Mouse (Mus musculus) thymus, adult 2 months (tissue): Measurements from ENCODE around the gene Fam53b.

Experiments
- CTCF ChIP-seq: fragments of 200-500 bp; IDR thresholded peaks from 2 replicates; pipeline ENCODE4 v1.5.1; 2012; ENCODE audit warnings: mild to moderate bottlenecking, control low read depth, low read length, moderate library complexity, borderline replicate concordance; ENCODE audit not compliant: control insufficient read depth, poor library complexity, insufficient read depth; ENCODE audit errors: extremely low read depth
- POLR2A ChIP-seq: fragments of 200-500 bp; IDR thresholded peaks from 2 replicates; pipeline ENCODE4 v1.6.1; 2012; ENCODE audit warnings: mild to moderate bottlenecking, low read length, control low read depth, moderate library complexity; ENCODE audit not compliant: control insufficient read depth, poor library complexity, insufficient read depth; ENCODE audit errors: extremely low read depth

DNA sequence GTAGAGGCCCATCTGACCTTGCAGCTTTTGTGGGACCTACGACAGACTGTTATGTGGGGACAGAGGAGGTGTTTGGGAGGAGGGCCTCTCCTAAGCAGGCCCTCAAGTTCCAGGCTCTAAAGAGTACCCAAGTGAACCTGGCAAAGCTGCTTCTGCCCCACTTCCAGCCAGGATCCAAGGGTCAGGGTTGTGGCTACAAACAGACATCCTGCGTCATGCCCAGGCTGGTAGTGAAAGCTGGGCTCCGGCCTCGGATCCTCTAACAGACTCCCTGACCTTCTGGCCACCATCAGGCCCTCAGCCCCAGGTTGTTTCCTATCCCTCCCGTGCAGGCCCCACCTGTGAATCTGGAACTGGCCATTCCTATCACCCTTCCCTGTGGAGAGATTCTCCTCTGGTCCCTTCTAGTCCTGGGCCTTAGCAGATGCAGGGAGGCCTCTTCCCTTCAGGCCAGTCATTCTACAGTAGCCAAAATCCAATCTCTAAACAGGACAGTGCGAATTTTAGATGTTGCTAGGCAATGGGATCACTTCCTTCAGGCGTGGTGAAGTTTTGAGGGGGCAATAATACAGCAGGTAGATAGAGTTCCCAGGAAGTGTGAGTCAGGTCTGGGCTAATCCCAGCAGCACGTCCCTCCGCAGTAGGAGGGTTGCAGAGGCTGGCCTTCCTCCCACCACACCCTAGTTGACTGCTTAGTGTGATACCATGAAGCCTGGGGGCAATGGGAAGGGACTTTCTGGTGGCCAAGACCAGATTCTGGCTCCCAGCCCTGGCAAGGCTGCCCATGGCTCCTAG is 110.0 kb downstream of the Fam53b start:
- TF ChIP-seq CTCF (no peak), POLR2A (no peak)
